Mouse (Mus musculus): ENCODE results near the gene Fgf9. TPM values are rescaled to one million over a fixed set of nuclear protein-coding genes. Genes with fewer than 3 reads are reported as not detected.
A peak's percentile ranks its signal among the peaks of the same experiment; 100 is the strongest.

Fgf9 gene
- total and polyA plus RNA-seq, 3 experiments, result 4.5 to 11.1 (median 7.6) TPM

DNA sequence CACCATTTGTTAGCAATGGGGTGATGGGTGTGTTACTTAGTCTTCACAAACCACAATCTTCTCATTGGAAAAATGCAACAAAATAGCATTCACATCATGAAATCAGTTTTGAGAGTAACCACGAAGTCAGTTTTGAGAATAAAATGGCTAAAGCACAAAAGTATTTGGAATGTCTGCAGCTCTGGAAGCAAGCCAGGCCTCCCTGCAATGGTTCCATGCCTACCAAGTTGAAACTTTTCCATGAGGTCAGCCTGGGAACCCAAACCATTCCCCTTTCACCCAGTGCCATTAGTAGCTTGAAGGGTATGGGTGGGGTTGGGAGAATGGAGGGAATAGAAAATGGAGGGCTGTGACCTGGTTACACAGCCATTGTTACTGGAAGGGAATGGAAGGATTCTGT lies 1.7 kb upstream of the Fgf9 start:
- H3K79me2 ChIP-seq (replicated peaks; ENCODE audit: control insufficient read depth, insufficient read depth, low read length), result no peaks in the 10 kb centered on the region
- TF ChIP-seq CTCF (IDR thresholded peaks at IDR 0.05), result no peak
- TF ChIP-seq EP300 (IDR thresholded peaks at IDR 0.05; ENCODE audit: insufficient read depth, low read depth, low read length), result no peak
- no peak for TF ChIP-seq POLR2A (IDR thresholded peaks at IDR 0.05; ENCODE audit: insufficient read depth, low read depth, low read length)
- no peak overlapping the region for H3K27ac ChIP-seq
- peaks cover 1% of the 10 kb centered on the region; the same call in 1 of the 2 replicates for H3K4me1 ChIP-seq (ENCODE audit: control insufficient read depth, insufficient read depth, low read length)
- intact Hi-C loops (cut with DNase I), result no loop called here
- no peak for DNase-seq
- no peak overlapping the region for H3K9ac ChIP-seq (ENCODE audit: low read depth, low read length)
- 0 out of 2 replicates have a peak, but pooled peaks cover 1% of the 10 kb centered on the region for H3K27me3 ChIP-seq (ENCODE audit: control insufficient read depth, insufficient read depth, low read length)
- WGBS, result 66% methylated on average over 1 of the region's 1 CpGs
- H3K4me3 ChIP-seq, result no peak overlapping the region
- H3K36me3 ChIP-seq (ENCODE audit: control insufficient read depth, insufficient read depth, low read length), result no peaks in the 10 kb centered on the region

DNA sequence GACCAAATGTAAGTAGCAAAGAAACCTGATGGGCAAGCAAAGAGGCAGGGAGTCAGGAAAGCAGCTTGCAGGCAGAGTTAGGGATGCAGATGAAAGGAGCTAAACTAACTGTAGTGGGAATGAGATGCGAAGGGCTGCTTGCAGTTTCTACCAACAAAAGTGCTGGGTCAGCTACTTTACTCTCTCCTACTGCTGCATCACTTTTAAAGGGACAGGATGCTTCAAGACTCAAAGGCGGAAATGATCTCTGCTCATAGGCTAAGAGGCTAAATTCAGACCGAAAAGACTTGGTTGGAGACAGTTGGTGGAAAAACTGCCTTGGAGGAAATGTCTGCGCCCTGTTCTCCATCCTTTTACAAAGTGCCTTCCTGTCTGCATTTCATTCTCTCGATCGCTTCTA lies 420 bp upstream of the Fgf9 start:
- Histone ChIP-seq H3K27ac (no peak overlapping the region), H3K36me3 (ENCODE audit: control insufficient read depth, insufficient read depth, low read length) (no peaks in the 10 kb centered on the region), H3K4me1 (ENCODE audit: control insufficient read depth, insufficient read depth, low read length) (peaks cover 1% of the 10 kb centered on the region; the same call in 1 of the 2 replicates), H3K79me2 (replicated peaks; ENCODE audit: control insufficient read depth, insufficient read depth, low read length) (no peaks in the 10 kb centered on the region), H3K9ac (ENCODE audit: low read depth, low read length) (no peak overlapping the region), H3K27me3 (ENCODE audit: control insufficient read depth, insufficient read depth, low read length) (peaks cover 6% of the 10 kb centered on the region), H3K4me3 (peak overlapping the region; percentile 62)
- intact Hi-C loops (cut with DNase I), result loop anchor here (10.0 kb wide), 1 partner anchor 725 kb away; no protein-coding TSS in a partner anchor
- TF ChIP-seq POLR2A (IDR thresholded peaks at IDR 0.05; ENCODE audit: insufficient read depth, low read depth, low read length) (no peak), EP300 (IDR thresholded peaks at IDR 0.05; ENCODE audit: insufficient read depth, low read depth, low read length) (no peak), CTCF (IDR thresholded peaks at IDR 0.05) (no peak)
- DNase-seq, result no peak
- 3% methylated on average over 6 of the region's 6 CpGs for WGBS

DNA sequence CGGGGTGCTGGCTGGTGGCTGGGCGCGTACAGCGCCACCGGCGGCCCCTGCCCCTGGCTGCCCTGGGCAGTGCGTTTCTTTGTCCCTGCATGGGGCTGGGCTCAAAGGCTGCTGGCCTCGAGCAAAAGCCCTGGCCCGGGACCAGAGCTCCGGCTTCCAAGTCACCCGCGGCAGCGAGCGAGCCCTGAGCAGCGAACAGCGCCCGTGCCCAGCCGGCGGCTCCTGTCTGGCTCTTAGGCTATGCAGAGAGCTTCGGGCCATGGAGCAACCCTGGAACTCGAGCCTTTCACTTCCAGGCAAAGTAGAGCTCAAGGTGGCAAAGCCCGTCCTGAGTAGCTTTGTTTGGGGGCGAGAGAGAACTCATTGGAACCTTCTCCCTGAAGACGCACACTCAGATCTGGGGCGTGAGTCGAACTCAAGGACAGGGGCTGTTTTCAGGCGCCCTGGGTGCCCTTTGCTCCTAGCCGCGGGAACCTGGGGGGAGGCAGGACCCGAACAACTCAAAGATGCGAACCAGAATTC lies 834 bp downstream of the Fgf9 start:
- H3K4me3 ChIP-seq, result peak overlapping the region; percentile 62
- H3K9ac ChIP-seq (ENCODE audit: low read depth, low read length), result peak overlapping the region; percentile 59
- WGBS, result under 1% methylated on average over 30 of the region's 31 CpGs
- no peaks in the 10 kb centered on the region for H3K36me3 ChIP-seq (ENCODE audit: control insufficient read depth, insufficient read depth, low read length)
- intact Hi-C loops (cut with DNase I), result loop anchor here (10.0 kb wide), 1 partner anchor 724 kb away; no protein-coding TSS in a partner anchor
- H3K79me2 ChIP-seq (replicated peaks; ENCODE audit: control insufficient read depth, insufficient read depth, low read length), result no peaks in the 10 kb centered on the region
- TF ChIP-seq EP300 (IDR thresholded peaks at IDR 0.05; ENCODE audit: insufficient read depth, low read depth, low read length) (no peak), CTCF (IDR thresholded peaks at IDR 0.05) (peak; percentile 27), POLR2A (IDR thresholded peaks at IDR 0.05; ENCODE audit: insufficient read depth, low read depth, low read length) (no peak)
- peaks cover 1% of the 10 kb centered on the region; the same call in 1 of the 2 replicates for H3K4me1 ChIP-seq (ENCODE audit: control insufficient read depth, insufficient read depth, low read length)
- peak; percentile 77 for DNase-seq
- peak overlapping the region; percentile 69 for H3K27ac ChIP-seq
- peaks cover 15% of the 10 kb centered on the region for H3K27me3 ChIP-seq (ENCODE audit: control insufficient read depth, insufficient read depth, low read length)

DNA sequence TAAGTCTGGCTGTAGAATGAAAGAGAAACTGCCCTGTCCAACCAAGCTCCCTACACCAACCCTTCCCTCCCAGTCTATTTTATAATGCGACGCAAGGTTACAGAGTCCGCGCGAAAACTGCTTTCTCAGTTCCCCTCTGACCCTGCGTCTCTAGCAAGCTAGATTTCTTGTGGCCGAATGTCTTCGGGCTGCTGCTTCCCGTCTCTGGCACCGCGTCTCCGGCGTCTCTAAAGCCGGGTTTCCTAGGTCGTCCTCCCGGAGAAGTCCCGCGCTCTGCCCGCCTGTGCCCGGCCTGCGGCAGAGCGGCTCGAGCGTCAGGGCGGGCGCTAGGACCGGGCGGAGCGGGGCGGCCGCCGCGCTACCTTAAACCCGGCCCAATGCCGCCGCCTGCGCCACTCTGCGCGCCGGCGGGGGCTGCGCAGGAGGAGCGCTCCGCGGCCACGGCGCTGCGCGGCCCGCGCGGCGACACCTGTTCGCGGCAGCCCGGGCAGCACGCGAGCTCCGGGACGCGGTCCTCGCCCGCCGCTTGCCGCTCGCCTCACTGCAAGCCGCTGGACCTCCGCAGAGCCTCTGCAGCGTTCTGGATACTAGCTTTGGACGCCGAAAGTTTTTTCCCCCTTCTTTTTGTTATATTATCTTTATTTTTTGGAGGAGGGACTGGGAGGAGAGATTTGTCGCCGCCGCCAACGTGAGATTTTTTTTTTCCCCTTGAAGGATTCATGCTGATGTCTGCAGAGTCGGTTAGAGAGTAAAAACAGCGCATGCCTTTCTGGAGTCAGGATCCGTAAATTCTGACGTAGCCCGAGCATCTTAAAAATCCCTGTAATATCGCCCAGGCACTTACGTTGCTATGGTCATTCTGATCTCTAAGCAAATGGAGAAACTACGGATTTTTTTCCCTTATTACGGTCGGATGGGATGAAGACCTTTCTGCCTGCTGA lies 1.8 kb downstream of the Fgf9 start:
- WGBS, result under 1% methylated on average over 85 of the region's 85 CpGs
- DNase-seq, result peak; percentile 86 to 87
- peak overlapping the region; percentile 83 for H3K27ac ChIP-seq
- intact Hi-C loops (cut with DNase I), result loop anchor here (10.0 kb wide), 1 partner anchor 723 kb away; no protein-coding TSS in a partner anchor
- H3K27me3 ChIP-seq (ENCODE audit: control insufficient read depth, insufficient read depth, low read length), result peaks cover 19% of the 10 kb centered on the region
- no peaks in the 10 kb centered on the region for H3K79me2 ChIP-seq (replicated peaks; ENCODE audit: control insufficient read depth, insufficient read depth, low read length)
- peak overlapping the region; percentile 61 for H3K4me3 ChIP-seq
- TF ChIP-seq EP300 (IDR thresholded peaks at IDR 0.05; ENCODE audit: insufficient read depth, low read depth, low read length), result no peak
- no peak for TF ChIP-seq CTCF (IDR thresholded peaks at IDR 0.05)
- TF ChIP-seq POLR2A (IDR thresholded peaks at IDR 0.05; ENCODE audit: insufficient read depth, low read depth, low read length), result peak; percentile 15; the same call in 1 of the 2 replicates
- peaks cover 1% of the 10 kb centered on the region; the same call in 1 of the 2 replicates for H3K4me1 ChIP-seq (ENCODE audit: control insufficient read depth, insufficient read depth, low read length)
- peak overlapping the region; percentile 66 for H3K9ac ChIP-seq (ENCODE audit: low read depth, low read length)
- H3K36me3 ChIP-seq (ENCODE audit: control insufficient read depth, insufficient read depth, low read length), result no peaks in the 10 kb centered on the region

DNA sequence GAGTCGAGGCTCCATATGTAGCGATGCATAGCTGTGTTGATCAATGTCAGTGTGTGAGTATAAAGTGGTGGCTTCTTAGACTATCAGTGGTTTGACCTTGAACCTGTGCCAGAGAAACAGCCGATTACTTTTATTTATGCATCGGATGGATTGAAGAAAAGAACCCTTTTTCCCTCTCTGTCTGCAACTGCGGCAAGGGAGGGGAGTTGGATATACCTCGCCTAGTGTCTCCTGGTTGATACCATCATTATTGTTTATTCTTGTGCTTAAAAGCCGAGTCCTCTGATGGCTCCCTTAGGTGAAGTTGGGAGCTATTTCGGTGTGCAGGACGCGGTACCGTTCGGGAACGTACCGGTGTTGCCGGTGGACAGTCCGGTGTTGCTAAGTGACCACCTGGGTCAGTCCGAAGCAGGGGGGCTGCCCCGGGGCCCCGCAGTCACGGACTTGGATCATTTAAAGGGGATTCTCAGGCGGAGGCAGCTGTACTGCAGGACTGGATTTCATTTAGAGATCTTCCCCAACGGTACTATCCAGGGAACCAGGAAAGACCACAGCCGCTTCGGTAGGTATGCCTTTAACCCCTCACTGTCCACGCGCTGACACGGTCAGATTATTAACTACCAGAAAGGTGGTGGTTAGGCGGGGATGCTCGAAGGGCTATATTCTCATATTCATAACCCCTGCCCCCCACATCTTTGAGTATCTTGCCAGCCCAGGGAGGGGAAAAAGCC lies 2.6 kb downstream of the Fgf9 start:
- Histone ChIP-seq H3K27me3 (ENCODE audit: control insufficient read depth, insufficient read depth, low read length) (peaks cover 19% of the 10 kb centered on the region), H3K27ac (no peak overlapping the region; the same call in 1 of the 2 replicates), H3K79me2 (replicated peaks; ENCODE audit: control insufficient read depth, insufficient read depth, low read length) (no peaks in the 10 kb centered on the region), H3K4me3 (peak overlapping the region; percentile 61), H3K9ac (ENCODE audit: low read depth, low read length) (peak overlapping the region; percentile 48), H3K4me1 (ENCODE audit: control insufficient read depth, insufficient read depth, low read length) (peaks cover 1% of the 10 kb centered on the region; the same call in 1 of the 2 replicates), H3K36me3 (ENCODE audit: control insufficient read depth, insufficient read depth, low read length) (no peaks in the 10 kb centered on the region)
- peak; percentile 37 to 48 for DNase-seq
- WGBS, result 1% methylated on average over 29 of the region's 29 CpGs
- intact Hi-C loops (cut with DNase I), result loop anchor here (10.0 kb wide), 1 partner anchor 722 kb away; no protein-coding TSS in a partner anchor
- TF ChIP-seq CTCF (IDR thresholded peaks at IDR 0.05) (no peak), EP300 (IDR thresholded peaks at IDR 0.05; ENCODE audit: insufficient read depth, low read depth, low read length) (no peak), POLR2A (IDR thresholded peaks at IDR 0.05; ENCODE audit: insufficient read depth, low read depth, low read length) (no peak)
